Mouse (Mus musculus) ES-Bruce4 (cell line): ENCODE measurements at regions not wholly inside any gene's neighbourhood (a gene's known extent, or its start where the extent isn't known, plus 50 kb on each side); places are given as distances from the start of the nearest gene placed in this dataset.

Experiments used
- CTCF ChIP-seq: IDR thresholded peaks from one replicate; pipeline ENCODE4 v1.8.1; 2011; ENCODE audit warnings: low read depth, low read length
- POLR2A ChIP-seq: IDR thresholded peaks from one replicate; pipeline ENCODE4 v1.8.1; 2011; ENCODE audit warnings: low read length; ENCODE audit not compliant: insufficient read depth

- TF ChIP-seq CTCF = no peak
- TF ChIP-seq POLR2A = no peak
These were observed 55.2 kb upstream of the Plcl2 start for GRCm38 (mm10) chr17:50453956-50454355.
